Mouse (Mus musculus) liver, postnatal 0 days (tissue): ENCODE data around the gene Rplp1. TPM values are rescaled to one million over a fixed set of nuclear protein-coding genes. Genes with fewer than 3 reads are reported as not detected.

Source experiments
- ATAC-seq: fragments of 200-750 bp; cut with Nextera tagmentation; 2 replicates; pipeline ENCODE4 v1.8.0; 2017; ENCODE audit warnings: mild to moderate bottlenecking, moderate library complexity
- DNase-seq: peaks from one replicate; pipeline ENCODE4 v3.0.0-alpha.2; 2016
- H3K27ac ChIP-seq: fragments of 300-500 bp; sonication (generic); 2 replicates; pipeline ENCODE4 v1.5.1; 2014; ENCODE audit warnings: antibody characterized with exemption, moderate library complexity, mild to moderate bottlenecking, low read depth
- H3K27me3 ChIP-seq: fragments of 300-500 bp; sonication (generic); 2 replicates; pipeline ENCODE4 v1.6.1; 2014; ENCODE audit warnings: low read length, control low read depth, mixed read lengths; ENCODE audit not compliant: insufficient read depth
- H3K36me3 ChIP-seq: fragments of 300-500 bp; sonication (generic); replicated peaks from 2 replicates; pipeline ENCODE4 v1.6.1; 2014; ENCODE audit warnings: mild to moderate bottlenecking, control low read depth, low read length, moderate library complexity, mixed read lengths; ENCODE audit not compliant: insufficient read depth
- H3K4me1 ChIP-seq: fragments of 300-500 bp; sonication (generic); 2 replicates; pipeline ENCODE4 v1.6.1; 2014; ENCODE audit warnings: antibody characterized with exemption, mild to moderate bottlenecking, control low read depth; ENCODE audit not compliant: insufficient read depth
- H3K4me2 ChIP-seq: fragments of 300-500 bp; sonication (generic); 2 replicates; pipeline ENCODE4 v1.6.1; 2014; ENCODE audit warnings: low read depth, mild to moderate bottlenecking, low read length, moderate library complexity, mixed read lengths
- H3K4me3 ChIP-seq: fragments of 300-500 bp; sonication (generic); 2 replicates; pipeline ENCODE4 v1.5.1; 2014; ENCODE audit warnings: low read depth, low read length
- H3K9ac ChIP-seq: fragments of 300-500 bp; sonication (generic); replicated peaks from 2 replicates; pipeline ENCODE4 v1.6.1; 2014; ENCODE audit warnings: mild to moderate bottlenecking, moderate library complexity
- H3K9me3 ChIP-seq: fragments of 300-500 bp; sonication (generic); 2 replicates; pipeline ENCODE4 v1.6.1; 2016; ENCODE audit warnings: mild to moderate bottlenecking, control low read depth, low read length, mixed read lengths
- CTCF ChIP-seq: sonication (generic); IDR thresholded peaks from 2 replicates; pipeline ENCODE4 v1.5.1; 2016; ENCODE audit warnings: antibody characterized with exemption, low read depth
- EP300 ChIP-seq: IDR thresholded peaks from 2 replicates; pipeline ENCODE4 v1.6.1; 2016; ENCODE audit warnings: antibody characterized with exemption, low read depth, mild to moderate bottlenecking
- WGBS: fragments of 180-500 bp; shearing (Covaris S2); extraction: QIAGEN DNeasy Blood & Tissue Kit; methylation state at CpG from one replicate; pipeline ENCODE4 v1.1.7; 2014; ENCODE audit not compliant: insufficient replicate concordance; 5-methylcytosine and 5-hydroxymethylcytosine counted together
- polyA plus RNA-seq: library from polyadenylated mRNA; unstranded; fragments of >200 nt; fragmentation: Nextera tagmentation; extraction: Ambion mirVana; gene quantifications from 2 replicates; pipeline ENCODE4 v1.2.1, GENCODE M21; 2015

Gene Rplp1
- polyA plus RNA-seq, 1 experiment from 2014 or later, result 1,022 TPM

GRCm38 (mm10) chr9:61933333-61933732 is 19.0 kb upstream of the Rplp1 start:
- 63% methylated on average over 2 of the region's 2 CpGs for WGBS
- DNase-seq, result no peak

DNA sequence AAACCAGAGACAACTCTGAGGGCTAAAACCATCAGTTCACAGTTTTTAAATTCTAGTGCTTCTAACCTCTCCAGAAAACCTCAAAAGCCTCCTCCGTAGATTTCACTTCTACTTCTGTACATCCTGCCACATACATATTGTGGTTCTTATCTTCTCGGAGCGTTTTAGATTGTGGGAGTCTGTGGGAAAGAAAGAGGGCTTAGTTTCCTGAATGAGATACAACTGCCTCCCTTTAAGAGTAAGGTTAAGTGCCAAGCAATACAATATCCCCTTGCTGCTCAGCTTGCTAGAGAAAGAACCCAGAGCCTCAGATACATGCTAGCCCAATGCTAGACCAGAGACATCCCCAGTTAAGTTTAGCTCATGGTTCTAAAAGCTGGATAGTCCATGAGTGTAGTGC is 17.7 kb upstream of the Rplp1 start:
- H3K36me3 ChIP-seq, result peaks cover 87% of the 10 kb centered on the region
- no peak for TF ChIP-seq CTCF
- no peak for TF ChIP-seq EP300
- WGBS, result 41% methylated on average over 3 of the region's 3 CpGs

More at GRCm38 (mm10) chr9:61933333-61933732, 19.0 kb upstream of the Rplp1 start:
- Histone ChIP-seq H3K27ac (no peak overlapping the region), H3K4me3 (no peak overlapping the region), H3K9ac (no peak overlapping the region), H3K9me3 (no peaks in the 10 kb centered on the region), H3K27me3 (no peaks in the 10 kb centered on the region), H3K36me3 (peaks cover 86% of the 10 kb centered on the region), H3K4me2 (no peak overlapping the region), H3K4me1 (no peaks in the 10 kb centered on the region)
- TF ChIP-seq EP300 (no peak), CTCF (no peak)
- no peak for ATAC-seq

GRCm38 (mm10) chr9:61925086-61925660 is 10.8 kb upstream of the Rplp1 start:
- WGBS, result 47% methylated on average over 10 of the region's 10 CpGs
- ATAC-seq (no peak), DNase-seq (no peak)
- no peaks in the 10 kb centered on the region for H3K27me3 ChIP-seq
- H3K9ac ChIP-seq, result no peak overlapping the region
- H3K9me3 ChIP-seq, result no peaks in the 10 kb centered on the region
- no peak overlapping the region for H3K4me3 ChIP-seq
- H3K36me3 ChIP-seq, result peaks cover 92% of the 10 kb centered on the region
- H3K4me1 ChIP-seq, result no peaks in the 10 kb centered on the region
- H3K4me2 ChIP-seq, result no peak overlapping the region
- no peak for TF ChIP-seq EP300
- TF ChIP-seq CTCF, result no peak
- no peak overlapping the region for H3K27ac ChIP-seq

More for the DNA sequence above, 17.7 kb upstream of the Rplp1 start:
- ATAC-seq (no peak), DNase-seq (no peak)
- no peak overlapping the region for H3K4me2 ChIP-seq
- no peaks in the 10 kb centered on the region for H3K9me3 ChIP-seq
- no peak overlapping the region for H3K4me3 ChIP-seq
- no peak overlapping the region for H3K27ac ChIP-seq
- no peaks in the 10 kb centered on the region for H3K4me1 ChIP-seq
- H3K9ac ChIP-seq, result no peak overlapping the region
- H3K27me3 ChIP-seq, result no peaks in the 10 kb centered on the region

- no peak for DNase-seq
These were observed 6.0 kb upstream of the Rplp1 start for GRCm38 (mm10) chr9:61920331-61920730.

GRCm38 (mm10) chr9:61919464-61919863 is 5.1 kb upstream of the Rplp1 start:
- Histone ChIP-seq H3K27me3 (no peaks in the 10 kb centered on the region), H3K9me3 (no peaks in the 10 kb centered on the region), H3K4me1 (no peaks in the 10 kb centered on the region; the same call in 1 of the 2 replicates), H3K36me3 (peaks cover 65% of the 10 kb centered on the region), H3K4me2 (no peak overlapping the region), H3K27ac (no peak overlapping the region), H3K4me3 (no peak overlapping the region), H3K9ac (no peak overlapping the region)
- no peak for ATAC-seq
- no peak for DNase-seq
- no peak for TF ChIP-seq EP300
- TF ChIP-seq CTCF, result no peak
- 85% methylated on average over 5 of the region's 5 CpGs for WGBS

More at GRCm38 (mm10) chr9:61920331-61920730, 6.0 kb upstream of the Rplp1 start:
- H3K9ac ChIP-seq, result no peak overlapping the region
- no peak overlapping the region for H3K4me2 ChIP-seq
- H3K27me3 ChIP-seq, result no peaks in the 10 kb centered on the region
- TF ChIP-seq CTCF, result no peak
- no peak for TF ChIP-seq EP300
- peaks cover 73% of the 10 kb centered on the region for H3K36me3 ChIP-seq
- ATAC-seq, result no peak
- no peaks in the 10 kb centered on the region; the same call in 1 of the 2 replicates for H3K4me1 ChIP-seq
- no peaks in the 10 kb centered on the region for H3K9me3 ChIP-seq
- whole genome bisulfite sequencing, result 57% methylated on average over 6 of the region's 6 CpGs
- no peak overlapping the region for H3K4me3 ChIP-seq
- no peak overlapping the region for H3K27ac ChIP-seq

DNA sequence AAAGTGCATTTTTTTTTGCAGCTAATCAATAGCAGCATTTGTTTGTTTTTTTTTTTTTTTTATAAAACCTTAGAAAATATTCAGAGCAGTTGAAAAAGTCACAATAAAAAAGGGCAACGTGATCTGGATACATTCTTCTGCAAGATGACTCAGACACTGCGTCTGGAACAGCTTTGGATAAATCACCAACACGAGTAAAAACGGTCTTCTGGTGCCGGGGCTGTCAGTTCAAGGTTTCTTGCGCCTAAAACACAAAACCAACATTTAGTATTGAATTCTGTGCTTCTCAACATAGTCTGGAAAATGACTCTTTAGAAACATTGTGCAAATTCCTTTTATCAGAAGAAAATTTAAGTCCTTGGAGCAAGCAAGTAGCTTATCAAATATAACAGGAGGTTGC is 3.1 kb upstream of the Rplp1 start:
- no peak for ATAC-seq
- Histone ChIP-seq H3K27me3 (no peaks in the 10 kb centered on the region), H3K9ac (no peak overlapping the region), H3K4me3 (no peak overlapping the region), H3K36me3 (peaks cover 52% of the 10 kb centered on the region), H3K9me3 (no peaks in the 10 kb centered on the region), H3K4me2 (no peak overlapping the region), H3K27ac (no peak overlapping the region), H3K4me1 (peaks cover 8% of the 10 kb centered on the region)
- WGBS, result 84% methylated on average over 6 of the region's 6 CpGs
- DNase-seq, result no peak
- TF ChIP-seq EP300 (no peak), CTCF (no peak)
